Mouse (Mus musculus) myocyte (in vitro differentiated cells): ENCODE measurements at regions not wholly inside any gene's neighbourhood (a gene's known extent, or its start where the extent isn't known, plus 50 kb on each side); places are given as distances from the start of the nearest gene placed in this dataset.

Experiments used
- CEBPB ChIP-seq: IDR thresholded peaks from 2 replicates; pipeline ENCODE4 v1.6.1; 2011; ENCODE audit warnings: mild to moderate bottlenecking, moderate library complexity; ENCODE audit not compliant: poor library complexity, insufficient read depth, severe bottlenecking
- E2F4 ChIP-seq: IDR thresholded peaks from one replicate; pipeline ENCODE4 v1.6.1; 2011; ENCODE audit warnings: mild to moderate bottlenecking, control low read depth, moderate library complexity; ENCODE audit not compliant: insufficient read depth
- MYOD1 ChIP-seq, 3 experiments: IDR thresholded peaks; one replicate each; pipeline ENCODE4 v1.6.1; 2011; ENCODE audit warnings: control low read depth in 2 of 3, low read depth in 2 of 3, mild to moderate bottlenecking in 2 of 3, moderate library complexity in 1 of 3; ENCODE audit not compliant: insufficient read length in 2 of 3, control insufficient read depth in 1 of 3
- POLR2A ChIP-seq: IDR thresholded peaks from one replicate; pipeline ENCODE4 v1.6.1; 2011; ENCODE audit warnings: low read depth, mild to moderate bottlenecking, control low read depth, moderate library complexity; ENCODE audit not compliant: insufficient read length

- TF ChIP-seq POLR2A = no peak
- no peak for TF ChIP-seq E2F4
- no peak for TF ChIP-seq CEBPB
- no peak for TF ChIP-seq MYOD1 (IDR thresholded peaks at IDR 0.05; ENCODE audit: control insufficient read depth in 1 of 3, insufficient read length in 2 of 3, low read depth in 2 of 3)
Measured at GRCm38 (mm10) chr13:46096968-46097367, 132.2 kb upstream of the Atxn1 start.
